Mouse (Mus musculus) CD4-positive helper T cell, adult 2 months (primary cell): ENCODE results near the gene Zc2hc1b.

Experiments used
- DNase-seq: peaks from one replicate; pipeline ENCODE4 v3.0.0-alpha.2; 2012; ENCODE audit warnings: low read depth, missing footprints, low spot score

The Zc2hc1b gene

DNA sequence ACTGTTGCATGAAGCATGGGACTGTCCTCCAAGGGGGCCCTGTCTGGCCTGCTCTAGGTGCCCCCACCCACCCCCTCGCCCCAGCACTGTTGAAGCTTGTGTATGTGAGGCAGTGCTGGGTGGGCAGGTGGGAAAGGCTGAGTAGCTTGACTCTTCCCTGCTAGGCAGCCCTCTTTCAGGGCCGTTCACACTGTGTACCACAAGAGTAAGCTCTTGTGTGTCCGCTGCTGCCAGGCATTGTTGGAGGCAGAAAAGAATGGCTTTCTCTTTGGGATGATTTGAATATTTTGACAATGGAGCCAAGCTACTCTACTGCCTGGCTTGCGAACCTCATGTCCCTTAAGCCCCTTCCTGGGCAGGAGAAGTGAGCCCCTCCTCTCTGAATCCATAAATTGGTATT, 62.8 kb downstream of the Zc2hc1b start:
- DNase-seq, result no peak

DNA sequence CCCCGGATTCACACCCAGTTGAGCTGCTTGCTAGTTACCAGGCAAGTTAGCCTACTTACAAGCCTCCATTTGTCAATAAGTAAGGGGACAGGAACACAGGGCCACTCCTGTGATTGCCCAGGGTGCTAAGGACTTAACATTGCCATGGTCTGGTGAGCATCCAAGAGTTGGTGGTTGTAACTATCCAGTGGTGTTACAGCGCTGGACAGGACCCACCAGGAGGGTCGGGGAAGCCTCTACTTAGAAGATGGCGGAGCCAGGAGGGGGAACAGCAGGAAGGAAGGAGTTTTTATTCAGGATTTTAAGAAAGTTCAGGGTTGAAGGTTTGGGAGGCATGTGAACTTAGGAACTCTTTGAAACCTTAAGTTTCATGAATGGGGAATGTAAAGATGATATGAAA, 64.2 kb downstream of the Zc2hc1b start:
- no peak for DNase-seq

DNA sequence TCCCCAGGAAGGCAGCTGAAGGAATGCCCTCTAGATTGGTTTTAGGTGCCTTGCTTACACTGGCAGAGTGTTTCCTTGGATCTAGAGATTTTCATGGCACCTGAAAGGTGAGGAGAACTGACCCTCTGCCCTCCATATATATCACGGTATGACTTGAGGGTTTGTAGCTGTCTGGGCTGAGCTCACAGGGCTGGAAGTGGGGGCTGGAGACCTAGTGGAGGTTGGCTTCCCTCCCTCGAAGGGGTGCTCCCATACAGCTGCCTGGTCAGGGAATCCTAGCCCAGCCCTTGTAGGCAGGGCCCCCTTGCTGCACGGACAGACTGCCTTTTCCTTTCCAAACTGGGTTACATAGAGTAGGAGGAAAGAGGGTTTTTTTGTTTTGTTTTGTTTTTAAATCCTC, 65.0 kb downstream of the Zc2hc1b start:
- DNase-seq, result no peak

DNA sequence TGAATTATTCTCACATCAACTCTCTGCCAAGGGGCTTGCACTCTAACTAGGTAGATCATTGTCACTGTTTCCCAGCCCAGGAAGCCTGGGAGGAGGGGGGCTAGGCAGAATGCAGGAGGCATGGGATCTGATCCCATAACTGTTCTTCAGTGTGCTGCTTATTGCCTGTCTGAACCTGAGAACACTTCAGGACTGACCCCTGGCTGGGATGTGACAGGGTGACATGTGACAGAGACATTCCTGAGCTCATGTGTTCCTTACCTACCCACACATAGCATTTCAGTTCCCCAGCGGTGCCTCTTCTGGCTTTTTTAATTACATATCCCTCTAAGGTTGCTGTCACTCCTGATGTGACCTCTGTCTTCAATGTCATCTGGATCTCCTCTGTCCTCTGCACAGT, 68.0 kb downstream of the Zc2hc1b start:
- DNase-seq, result no peak

DNA sequence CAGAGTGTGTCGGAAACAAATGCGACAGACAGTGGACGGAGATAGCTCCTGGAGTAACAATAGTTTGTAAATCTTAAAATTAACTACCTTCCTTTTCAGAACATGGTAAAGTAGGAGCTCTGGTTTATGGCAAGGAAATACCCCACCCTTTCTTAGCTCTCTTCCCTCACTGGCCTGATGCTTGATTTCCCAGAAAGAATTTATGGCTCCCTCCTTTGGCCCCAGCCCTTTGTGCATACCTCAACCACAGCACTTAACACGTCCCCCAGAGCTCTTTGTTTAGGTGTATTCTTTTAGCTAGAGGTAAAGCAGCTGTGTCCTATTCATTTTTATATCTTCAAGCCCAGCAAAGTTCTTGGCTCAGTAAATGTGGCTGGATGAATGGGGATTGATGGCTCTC, 69.0 kb downstream of the Zc2hc1b start:
- no peak for DNase-seq

DNA sequence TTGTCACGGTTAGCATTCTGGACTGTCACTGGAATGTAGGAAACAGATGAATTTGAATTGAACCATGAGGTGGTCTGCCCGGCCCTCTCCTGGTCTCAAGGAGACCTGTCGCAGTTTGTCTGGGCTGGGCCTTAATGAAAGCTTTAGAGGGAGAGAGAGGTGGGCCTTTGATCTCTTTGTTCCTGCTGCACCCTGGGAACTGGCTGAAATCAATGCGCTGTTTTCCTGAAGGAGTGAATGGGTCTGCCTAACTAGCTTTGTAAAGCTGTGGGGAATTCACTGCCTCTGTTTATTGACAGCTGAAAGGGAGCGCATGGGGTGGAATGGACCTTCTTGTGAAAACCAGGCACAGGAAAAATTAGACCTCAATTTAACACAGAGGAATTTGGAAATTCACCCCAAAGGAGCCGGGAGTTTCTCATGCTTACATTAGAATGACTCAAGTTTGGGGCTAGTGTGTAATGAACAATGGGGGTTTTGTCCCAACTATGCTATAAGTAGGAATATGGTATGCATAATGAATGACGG, 69.7 kb downstream of the Zc2hc1b start:
- DNase-seq, result no peak

DNA sequence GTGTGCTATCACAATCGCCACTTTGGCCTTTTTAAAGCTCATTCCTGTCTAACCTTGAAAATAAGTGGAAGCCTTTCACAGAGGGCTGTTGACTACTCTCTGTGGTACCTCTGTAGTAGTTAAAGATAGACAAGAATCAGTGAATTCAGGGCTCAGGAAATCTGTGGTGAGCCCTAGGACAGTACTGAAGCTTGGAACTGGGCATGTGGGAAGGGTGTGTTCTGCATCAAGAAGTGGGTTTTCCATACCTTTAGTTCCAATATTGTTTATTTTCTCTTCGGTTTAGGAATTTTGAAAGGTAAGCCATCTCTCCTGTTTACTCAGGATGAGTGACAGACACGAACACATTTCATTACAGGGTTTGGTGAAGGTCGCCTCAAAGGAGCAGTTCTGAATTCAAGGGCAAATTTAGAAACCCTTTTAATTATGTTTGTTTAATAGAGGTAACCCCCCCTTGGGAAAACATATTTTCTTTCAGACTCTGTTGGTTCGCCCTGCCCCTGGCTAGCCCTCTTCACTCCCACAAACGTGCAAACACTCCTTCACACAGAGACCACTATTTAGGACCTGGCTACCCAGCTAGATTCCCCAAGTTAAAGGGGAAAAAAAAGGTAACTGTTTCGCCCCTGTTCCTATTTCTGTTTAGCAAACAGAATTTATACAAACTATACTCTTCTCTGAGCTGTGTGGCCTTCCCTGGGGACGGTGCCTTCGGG, 70.8 kb downstream of the Zc2hc1b start:
- DNase-seq, result no peak

DNA sequence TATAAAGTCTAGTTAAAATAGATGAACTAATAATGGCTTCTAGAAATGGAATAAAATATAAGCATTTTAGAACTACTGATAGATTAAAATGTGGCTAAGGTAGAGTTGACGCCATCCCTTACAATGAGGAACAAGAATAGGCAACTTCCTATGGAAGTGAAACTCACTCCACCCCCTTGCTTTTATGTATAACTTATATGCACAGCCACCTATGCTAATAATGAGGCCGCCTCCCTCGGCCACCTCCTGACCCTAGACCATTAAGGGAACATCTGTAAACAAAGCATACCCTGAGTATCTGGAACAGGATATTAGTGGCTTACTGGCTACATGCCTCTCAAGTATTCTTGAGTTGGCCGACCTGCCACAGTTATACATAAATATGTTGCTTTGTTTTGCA, 74.0 kb downstream of the Zc2hc1b start:
- no peak for DNase-seq

DNA sequence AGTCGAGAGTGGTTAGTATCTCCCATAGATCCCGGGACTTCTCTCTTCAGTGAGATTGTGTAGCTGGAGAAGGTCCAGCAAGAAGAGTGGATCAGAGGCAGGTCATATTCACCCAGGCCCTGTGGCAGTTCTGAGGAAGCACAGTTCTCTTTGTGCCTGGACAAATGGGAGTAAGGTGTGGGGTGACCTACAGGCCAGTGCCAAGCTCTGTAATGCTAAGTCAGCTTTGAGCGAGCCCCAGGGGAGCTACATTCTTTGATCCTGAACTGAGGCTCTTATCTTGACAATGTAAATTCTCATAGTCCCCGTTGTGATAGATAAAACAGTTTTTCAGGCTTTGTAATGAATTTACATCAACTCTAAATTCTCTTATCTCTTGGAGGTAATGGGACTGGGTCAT, 75.5 kb downstream of the Zc2hc1b start:
- DNase-seq, result no peak

DNA sequence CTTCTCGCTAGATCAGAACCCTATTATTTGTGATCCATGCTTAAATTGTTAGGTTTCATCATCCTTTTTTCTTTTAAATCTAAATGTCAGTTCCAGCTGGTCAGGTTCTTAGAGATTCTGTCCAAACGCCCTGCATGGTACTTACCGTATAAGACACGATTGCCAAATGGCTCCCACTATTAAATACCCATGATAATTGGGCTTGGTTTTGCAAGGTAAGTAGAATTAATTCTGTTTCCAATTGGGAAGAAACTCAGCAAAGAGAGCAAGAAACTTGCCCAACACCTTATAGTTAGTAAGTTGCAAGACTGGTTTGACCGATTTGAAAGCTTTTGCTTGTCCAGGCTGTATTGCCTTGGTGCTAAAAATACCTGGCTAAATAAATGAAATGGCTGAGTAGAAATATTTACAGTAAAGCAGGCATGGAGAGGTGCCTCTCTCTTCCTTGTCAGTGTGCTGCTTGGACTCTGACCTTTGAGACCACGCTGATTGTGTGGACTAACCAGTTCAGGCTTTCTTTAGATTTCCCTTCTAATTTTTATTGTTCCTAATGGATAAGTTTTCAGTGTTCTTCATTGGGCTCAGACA, 77.7 kb downstream of the Zc2hc1b start:
- no peak for DNase-seq
